Mouse (Mus musculus): ENCODE results near the gene Atg7. TPM values are rescaled to one million over a fixed set of nuclear protein-coding genes. Genes with fewer than 3 reads are reported as not detected.

Gene Atg7
- polyA plus RNA-seq, 1 experiment from 2014 or later = 21.6 TPM

DNA sequence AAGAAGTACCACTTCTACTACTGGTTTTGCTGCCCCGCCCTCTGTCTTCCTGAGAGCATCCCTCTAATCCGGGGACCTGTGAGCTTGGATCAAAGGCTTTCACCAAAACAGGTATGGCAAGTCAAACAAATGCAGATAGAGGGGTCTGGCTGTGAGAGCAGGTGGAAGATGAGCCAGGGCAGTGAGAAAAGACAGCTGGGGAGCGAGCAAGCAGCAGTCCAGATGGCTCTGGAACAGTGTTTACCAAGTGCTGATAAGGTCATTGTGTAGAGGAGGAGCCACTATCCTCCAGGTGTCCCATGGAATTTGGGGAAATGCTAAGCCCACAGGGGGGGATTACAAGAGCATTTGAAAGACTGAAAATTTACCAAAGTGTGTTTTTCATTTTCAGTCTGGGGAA lies 41.5 kb downstream of the Atg7 start:
- no peak overlapping the region for H3K9ac ChIP-seq
- H3K27me3 ChIP-seq (ENCODE audit: insufficient read depth, low read length) = no peaks in the 10 kb centered on the region
- no peak overlapping the region for H3K27ac ChIP-seq (ENCODE audit: low read depth)
- H3K36me3 ChIP-seq (ENCODE audit: insufficient read depth) = 0 out of 2 replicates have a peak, but pooled peaks cover 4% of the 10 kb centered on the region
- TF ChIP-seq CTCF (IDR thresholded peaks at IDR 0.05; ENCODE audit: low read depth) = no peak
- no peaks in the 10 kb centered on the region for H3K4me1 ChIP-seq (ENCODE audit: insufficient read depth)
- H3K4me2 ChIP-seq = no peak overlapping the region
- H3K4me3 ChIP-seq (ENCODE audit: low read depth, low read length) = no peak overlapping the region
- no peak for DNase-seq
- ATAC-seq (ENCODE audit: insufficient read depth) = no peak
- WGBS = 25% methylated on average over 3 of the region's 3 CpGs
- no peaks in the 10 kb centered on the region for H3K9me3 ChIP-seq (ENCODE audit: low read depth, low read length)

DNA sequence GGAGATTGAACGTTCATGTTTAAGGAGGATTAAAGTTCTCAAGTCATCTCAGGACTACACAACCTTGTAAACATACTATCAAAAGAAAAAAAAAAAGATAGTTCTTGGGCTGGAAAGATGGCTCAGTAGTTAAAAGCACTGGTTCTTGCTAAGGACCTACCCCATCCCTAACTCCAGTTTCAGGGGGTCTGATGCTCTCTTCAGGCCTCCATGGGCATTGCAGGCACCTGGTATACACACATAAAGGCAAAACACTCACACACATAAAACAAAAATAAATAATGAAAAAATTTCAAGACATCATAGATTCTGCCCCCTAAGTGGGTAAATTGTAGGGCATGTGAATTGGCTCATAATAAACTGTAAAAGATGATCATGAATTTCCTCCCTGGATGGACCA lies 42.5 kb downstream of the Atg7 start:
- H3K4me2 ChIP-seq = no peak overlapping the region
- H3K27me3 ChIP-seq (ENCODE audit: insufficient read depth, low read length) = no peaks in the 10 kb centered on the region
- no peaks in the 10 kb centered on the region for H3K4me1 ChIP-seq (ENCODE audit: insufficient read depth)
- WGBS = 69% methylated on average over 1 of the region's 1 CpGs
- H3K36me3 ChIP-seq (ENCODE audit: insufficient read depth) = 0 out of 2 replicates have a peak, but pooled peaks cover 4% of the 10 kb centered on the region
- no peak overlapping the region for H3K27ac ChIP-seq (ENCODE audit: low read depth)
- H3K9me3 ChIP-seq (ENCODE audit: low read depth, low read length) = no peaks in the 10 kb centered on the region
- TF ChIP-seq CTCF (IDR thresholded peaks at IDR 0.05; ENCODE audit: low read depth) = peak; percentile 36
- no peak overlapping the region for H3K4me3 ChIP-seq (ENCODE audit: low read depth, low read length)
- no peak for DNase-seq
- ATAC-seq (ENCODE audit: insufficient read depth) = no peak
- no peak overlapping the region for H3K9ac ChIP-seq

DNA sequence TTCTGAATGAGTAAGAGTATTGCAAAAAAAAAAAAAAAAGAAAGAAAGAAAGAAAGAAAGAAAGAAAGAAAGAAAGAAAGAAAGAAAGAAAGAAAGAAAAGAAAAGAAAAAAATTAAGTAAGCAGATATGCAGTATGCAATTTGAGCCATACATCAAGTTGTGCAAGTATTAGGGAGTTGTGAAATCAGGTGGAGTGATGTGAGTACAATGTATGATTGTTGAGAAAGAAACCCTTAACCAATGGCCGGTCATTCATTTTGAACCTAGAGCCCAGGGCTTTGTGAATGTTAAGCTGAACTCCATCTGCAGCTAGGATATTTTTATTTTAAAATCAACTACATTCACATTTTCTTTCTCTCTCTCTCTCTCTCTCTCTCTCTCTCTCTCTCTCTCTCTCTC lies 44.1 kb downstream of the Atg7 start:
- Histone ChIP-seq H3K27me3 (ENCODE audit: insufficient read depth, low read length) (no peaks in the 10 kb centered on the region), H3K27ac (ENCODE audit: low read depth) (no peak overlapping the region), H3K4me3 (ENCODE audit: low read depth, low read length) (no peak overlapping the region), H3K9me3 (ENCODE audit: low read depth, low read length) (no peaks in the 10 kb centered on the region), H3K4me2 (no peak overlapping the region), H3K36me3 (ENCODE audit: insufficient read depth) (0 out of 2 replicates have a peak, but pooled peaks cover 4% of the 10 kb centered on the region), H3K9ac (no peak overlapping the region), H3K4me1 (ENCODE audit: insufficient read depth) (no peaks in the 10 kb centered on the region)
- DNase-seq (no peak), ATAC-seq (ENCODE audit: insufficient read depth) (no peak)
- WGBS = 84% methylated on average over 1 of the region's 1 CpGs
- no peak for TF ChIP-seq CTCF (IDR thresholded peaks at IDR 0.05; ENCODE audit: low read depth)

DNA sequence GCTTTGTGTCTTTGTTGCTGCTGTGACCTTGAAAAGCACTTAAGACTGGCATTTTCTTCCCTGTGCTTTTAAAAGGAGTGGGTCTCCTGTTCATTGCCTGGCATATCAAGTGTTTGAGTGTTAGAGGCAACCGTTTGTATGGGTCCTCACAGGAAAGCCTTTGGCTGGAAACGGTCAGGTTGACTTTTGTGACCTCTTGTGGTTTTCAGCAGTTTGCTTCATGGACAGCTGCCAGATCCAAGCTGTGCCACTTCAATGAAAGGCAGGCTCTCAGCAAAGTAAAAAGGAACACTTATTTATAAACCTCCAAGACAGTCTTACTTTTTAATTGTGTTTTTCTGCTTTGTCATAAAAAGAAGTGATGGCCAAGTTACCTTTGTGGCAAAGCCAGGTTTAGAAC lies 47.8 kb downstream of the Atg7 start:
- Histone ChIP-seq H3K36me3 (ENCODE audit: insufficient read depth) (no peaks in the 10 kb centered on the region), H3K4me1 (ENCODE audit: insufficient read depth) (no peaks in the 10 kb centered on the region), H3K4me2 (no peak overlapping the region), H3K27ac (ENCODE audit: low read depth) (0 out of 2 replicates have a peak overlapping the region, but pooled peaks have one; percentile 3), H3K9ac (no peak overlapping the region), H3K4me3 (ENCODE audit: low read depth, low read length) (no peak overlapping the region), H3K9me3 (ENCODE audit: low read depth, low read length) (no peaks in the 10 kb centered on the region), H3K27me3 (ENCODE audit: insufficient read depth, low read length) (no peaks in the 10 kb centered on the region)
- no peak for TF ChIP-seq CTCF (IDR thresholded peaks at IDR 0.05; ENCODE audit: low read depth)
- DNase-seq (peak; percentile 78), ATAC-seq (ENCODE audit: insufficient read depth) (no peak)
- 6% methylated on average over 2 of the region's 2 CpGs for WGBS

DNA sequence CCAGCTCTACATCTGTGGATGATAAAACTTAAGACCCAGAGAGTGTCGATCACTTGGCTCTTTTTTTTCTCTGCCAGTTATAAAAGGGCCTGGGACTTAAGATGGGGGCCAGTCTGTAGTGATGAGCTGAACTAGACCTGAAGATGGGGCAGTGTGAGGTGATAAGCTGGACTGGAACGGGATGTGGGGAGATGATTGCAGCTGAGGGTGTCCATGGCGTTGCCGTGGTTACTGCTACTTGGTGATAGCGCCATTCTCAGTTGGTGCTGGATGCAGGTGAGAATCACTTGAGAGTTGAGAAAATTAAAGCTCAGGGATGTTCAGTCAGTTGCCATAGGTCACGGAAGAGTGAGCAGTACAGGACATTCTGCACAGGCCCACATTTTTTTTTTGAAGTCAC lies 48.6 kb downstream of the Atg7 start:
- no peaks in the 10 kb centered on the region for H3K36me3 ChIP-seq (ENCODE audit: insufficient read depth)
- H3K4me3 ChIP-seq (ENCODE audit: low read depth, low read length) = no peak overlapping the region
- no peak overlapping the region for H3K9ac ChIP-seq
- no peaks in the 10 kb centered on the region for H3K27me3 ChIP-seq (ENCODE audit: insufficient read depth, low read length)
- H3K4me1 ChIP-seq (ENCODE audit: insufficient read depth) = no peaks in the 10 kb centered on the region
- H3K27ac ChIP-seq (ENCODE audit: low read depth) = no peak overlapping the region
- no peak for TF ChIP-seq CTCF (IDR thresholded peaks at IDR 0.05; ENCODE audit: low read depth)
- no peak overlapping the region for H3K4me2 ChIP-seq
- 80% methylated on average over 6 of the region's 6 CpGs for WGBS
- no peak for DNase-seq
- no peaks in the 10 kb centered on the region for H3K9me3 ChIP-seq (ENCODE audit: low read depth, low read length)
- no peak for ATAC-seq (ENCODE audit: insufficient read depth)

DNA sequence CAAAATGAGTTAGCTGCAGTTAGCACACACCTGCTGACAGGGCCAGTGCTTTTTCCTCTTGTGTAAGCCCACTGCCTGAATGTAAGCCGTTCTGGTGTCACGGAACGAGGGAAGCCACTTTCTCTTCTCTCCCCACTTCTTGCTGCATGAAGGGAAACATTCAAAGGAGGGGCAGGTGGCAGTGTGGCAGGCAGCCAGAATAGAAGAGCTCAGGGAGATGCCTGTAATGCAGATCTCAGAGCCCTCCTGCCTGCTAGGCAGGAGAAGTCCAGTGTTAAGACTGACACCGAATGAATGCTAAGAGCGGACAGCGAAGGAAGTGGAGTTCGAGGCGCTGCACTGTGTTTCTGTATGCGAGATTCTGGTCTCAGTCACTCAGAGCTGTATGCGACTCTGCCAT lies 49.8 kb downstream of the Atg7 start:
- Histone ChIP-seq H3K4me3 (ENCODE audit: low read depth, low read length) (no peak overlapping the region), H3K27ac (ENCODE audit: low read depth) (no peak overlapping the region), H3K27me3 (ENCODE audit: insufficient read depth, low read length) (no peaks in the 10 kb centered on the region), H3K4me2 (no peak overlapping the region), H3K9me3 (ENCODE audit: low read depth, low read length) (no peaks in the 10 kb centered on the region), H3K9ac (no peak overlapping the region), H3K4me1 (ENCODE audit: insufficient read depth) (no peaks in the 10 kb centered on the region), H3K36me3 (ENCODE audit: insufficient read depth) (no peaks in the 10 kb centered on the region)
- WGBS = 82% methylated on average over 10 of the region's 10 CpGs
- DNase-seq = peak; percentile 28
- TF ChIP-seq CTCF (IDR thresholded peaks at IDR 0.05; ENCODE audit: low read depth) = no peak
- no peak for ATAC-seq (ENCODE audit: insufficient read depth)

DNA sequence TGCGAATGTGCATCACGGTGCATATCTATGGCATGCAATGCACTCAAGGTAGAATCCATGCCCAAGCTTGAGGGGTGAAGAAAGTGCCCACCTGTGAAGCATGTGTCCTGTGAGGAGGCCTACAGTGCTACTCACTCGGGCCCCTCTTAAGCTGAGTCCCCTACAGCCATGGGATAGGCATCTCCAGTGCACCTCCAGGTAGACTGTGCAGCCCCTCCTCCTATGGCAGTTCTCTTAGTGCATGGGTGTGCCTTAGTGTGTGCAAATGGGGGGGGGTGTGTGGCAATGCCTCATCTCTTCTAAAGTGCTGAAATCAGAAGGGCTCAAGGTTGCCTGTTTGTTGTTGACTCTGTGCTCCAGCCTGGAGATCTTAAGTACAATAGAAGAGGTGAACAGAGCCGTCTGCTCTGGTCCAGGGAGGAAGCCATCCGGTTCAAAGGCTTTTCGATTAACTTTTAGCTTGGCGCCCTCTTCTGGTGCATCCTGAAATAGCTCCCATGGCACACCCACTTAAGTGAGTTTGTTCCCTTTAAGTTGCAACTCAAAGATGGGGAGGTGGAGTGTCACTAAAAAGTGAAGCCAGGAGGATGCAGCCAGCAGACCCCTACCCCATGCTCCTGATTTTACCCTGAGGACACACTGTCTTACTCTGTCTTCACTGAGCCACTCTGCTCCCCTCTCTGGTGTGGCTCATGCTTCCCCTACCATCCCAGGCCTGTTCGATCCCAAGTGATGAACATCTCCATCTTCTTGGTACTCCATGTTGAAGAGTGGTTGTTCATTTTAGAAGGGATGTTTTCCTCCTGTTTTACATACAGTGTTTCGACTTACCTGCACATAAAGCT lies 55.0 kb downstream of the Atg7 start:
- 43% methylated on average over 9 of the region's 9 CpGs for WGBS
- peak; percentile 75 for ATAC-seq (ENCODE audit: insufficient read depth)
- H3K36me3 ChIP-seq (ENCODE audit: insufficient read depth) = no peaks in the 10 kb centered on the region

More for the DNA sequence above, 55.0 kb downstream of the Atg7 start:
- no peaks in the 10 kb centered on the region for H3K9me3 ChIP-seq (ENCODE audit: low read depth, low read length)
- H3K4me2 ChIP-seq = no peak overlapping the region
- DNase-seq = peak; percentile 94
- no peaks in the 10 kb centered on the region for H3K4me1 ChIP-seq (ENCODE audit: insufficient read depth)
- no peaks in the 10 kb centered on the region for H3K27me3 ChIP-seq (ENCODE audit: insufficient read depth, low read length)
- H3K27ac ChIP-seq (ENCODE audit: low read depth) = no peak overlapping the region
- no peak overlapping the region for H3K4me3 ChIP-seq (ENCODE audit: low read depth, low read length)
- no peak overlapping the region for H3K9ac ChIP-seq
- TF ChIP-seq CTCF (IDR thresholded peaks at IDR 0.05; ENCODE audit: low read depth) = peak; percentile 83
